Mouse (Mus musculus) megakaryocyte, adult 5-6 weeks (primary cell): ENCODE measurements around the gene Col12a1. TPM values are rescaled to one million over a fixed set of nuclear protein-coding genes. Genes with fewer than 3 reads are reported as not detected.
"Not testable (repeated sequence)": the region's sequence is repeated elsewhere in the genome, so short reads cannot be mapped to it uniquely, and the experiment has no call there.

Experiments used
- ATAC-seq: 2 replicates; pipeline ENCODE4 v1.8.0; 2016; ENCODE audit warnings: mild to moderate bottlenecking, inconsistent platforms; ENCODE audit not compliant: poor library complexity, severe bottlenecking
- total RNA-seq, 2 experiments: library from RNA; stranded (forward) in 1 of 2; stranded (reverse) in 1 of 2; fragments of 153-499, 151-499 nt in 1 of 2; fragments of 221-1000, 200-1000 nt in 1 of 2; gene quantifications; 2 replicates each; pipeline versions ENCODE4 v1.2.3 to v1.2.4; 2015 to 2017

The Col12a1 gene
- total RNA-seq, 2 experiments from 2014 or later = 0.04 to 0.11 TPM

GRCm38 (mm10) chr9:79689771-79690535 is 28.7 kb downstream of the Col12a1 start:
- no peak for ATAC-seq

GRCm38 (mm10) chr9:79689342-79689741 is 29.3 kb downstream of the Col12a1 start:
- no peak for ATAC-seq

GRCm38 (mm10) chr9:79687227-79687626 is 31.4 kb downstream of the Col12a1 start:
- ATAC-seq = no peak

GRCm38 (mm10) chr9:79686049-79686448 is 32.6 kb downstream of the Col12a1 start:
- ATAC-seq = no peak

- no peak for ATAC-seq
These were observed 38.0 kb downstream of the Col12a1 start for GRCm38 (mm10) chr9:79680453-79681240.

GRCm38 (mm10) chr9:79668806-79669205 is 49.8 kb downstream of the Col12a1 start:
- not testable (repeated sequence) for ATAC-seq

GRCm38 (mm10) chr9:79653327-79654150 is 65.1 kb downstream of the Col12a1 start:
- no peak for ATAC-seq

- no peak for ATAC-seq
These were observed 70.0 kb downstream of the Col12a1 start for GRCm38 (mm10) chr9:79648587-79648986.

GRCm38 (mm10) chr9:79645757-79646156 is 72.9 kb downstream of the Col12a1 start:
- ATAC-seq = no peak

GRCm38 (mm10) chr9:79639430-79640090 is 79.1 kb downstream of the Col12a1 start:
- ATAC-seq = no peak

GRCm38 (mm10) chr9:79637879-79638278 is 80.8 kb downstream of the Col12a1 start:
- no peak for ATAC-seq

GRCm38 (mm10) chr9:79634076-79634475 is 84.6 kb downstream of the Col12a1 start:
- ATAC-seq = no peak

GRCm38 (mm10) chr9:79631186-79631585 is 87.4 kb downstream of the Col12a1 start:
- ATAC-seq = no peak

GRCm38 (mm10) chr9:79618839-79619597 is 99.6 kb downstream of the Col12a1 start:
- no peak for ATAC-seq

GRCm38 (mm10) chr9:79617336-79617735 is 101.3 kb downstream of the Col12a1 start:
- ATAC-seq = no peak

GRCm38 (mm10) chr9:79616040-79616439 is 102.6 kb downstream of the Col12a1 start:
- no peak for ATAC-seq

GRCm38 (mm10) chr9:79610286-79610685 is 108.3 kb downstream of the Col12a1 start:
- ATAC-seq = no peak

- no peak for ATAC-seq
These were observed 109.0 kb downstream of the Col12a1 start for GRCm38 (mm10) chr9:79609661-79610060.

GRCm38 (mm10) chr9:79608795-79609194 is 109.8 kb downstream of the Col12a1 start:
- no peak for ATAC-seq

GRCm38 (mm10) chr9:79608062-79608531 is 110.5 kb downstream of the Col12a1 start:
- ATAC-seq = no peak
